Mouse (Mus musculus): Measurements from ENCODE around the gene Cbl. TPM values are rescaled to one million over a fixed set of nuclear protein-coding genes. Genes with fewer than 3 reads are reported as not detected.

The Cbl gene
- polyA plus RNA-seq, 1 experiment from 2014 or later = 16.4 TPM

- no peaks in the 10 kb centered on the region for H3K27me3 ChIP-seq (ENCODE audit: control insufficient read depth, insufficient read depth, low read length)
- DNase-seq (ENCODE audit: low spot score) (peak; percentile 83), ATAC-seq (replicated peaks; ENCODE audit: insufficient number of reproducible peaks, low FRiP score, low TSS enrichment, low read depth) (peak; percentile 81; the same call in 1 of the 2 replicates)
- no peak overlapping the region for H3K27ac ChIP-seq (replicated peaks; ENCODE audit: low read depth, low read length)
- no peaks in the 10 kb centered on the region; the same call in 1 of the 2 replicates for H3K36me3 ChIP-seq (replicated peaks; ENCODE audit: control insufficient read depth, insufficient read depth, low read depth, low read length)
- no peak overlapping the region for H3K4me3 ChIP-seq (ENCODE audit: low read depth, low read length)
- no peak overlapping the region for H3K4me2 ChIP-seq (ENCODE audit: low read depth, low read length)
- WGBS = 32% methylated on average over 24 of the region's 24 CpGs
- H3K9ac ChIP-seq (replicated peaks; ENCODE audit: low read length) = no peak overlapping the region
- no peaks in the 10 kb centered on the region; the same call in 1 of the 2 replicates for H3K4me1 ChIP-seq (ENCODE audit: control insufficient read depth, insufficient read depth, low read length)
- no peaks in the 10 kb centered on the region for H3K9me3 ChIP-seq (replicated peaks; ENCODE audit: control insufficient read depth, low read length)
Measured at GRCm38 (mm10) chr9:44093612-44094503, 140.0 kb downstream of the Cbl start.

Other genes starting within 250 kb of the Cbl start
- 1.8 and 2.4 TPM in 2 replicates for gene Thy1, start 190.7 kb downstream of the Cbl start, polyA plus RNA-seq (2014; fragmentation: Nextera tagmentation; extraction: Ambion mirVana)
- 12.7 and 13.1 TPM in 2 replicates for gene Usp2, start 167.0 kb downstream of the Cbl start, polyA plus RNA-seq (2014; fragmentation: Nextera tagmentation; extraction: Ambion mirVana)
- 0.17 and 0.32 TPM in 2 replicates for gene Mfrp, start 132.3 kb downstream of the Cbl start, polyA plus RNA-seq (2014; fragmentation: Nextera tagmentation; extraction: Ambion mirVana)
- gene C1qtnf5, start 126.8 kb downstream of the Cbl start, polyA plus RNA-seq (2014; fragmentation: Nextera tagmentation; extraction: Ambion mirVana) = 0.53 and 0.56 TPM in 2 replicates
- 0.08 TPM in 1 of 2 replicates, not detected in the other for gene Gm49380, start 120.5 kb downstream of the Cbl start, polyA plus RNA-seq (2014; fragmentation: Nextera tagmentation; extraction: Ambion mirVana)
- 59.5 and 65.9 TPM in 2 replicates for gene Rnf26, start 120.5 kb downstream of the Cbl start, polyA plus RNA-seq (2014; fragmentation: Nextera tagmentation; extraction: Ambion mirVana)
- gene Mcam, start 99.6 kb downstream of the Cbl start, polyA plus RNA-seq (2014; fragmentation: Nextera tagmentation; extraction: Ambion mirVana) = 18.3 and 20.1 TPM in 2 replicates
- not detected in 2 replicates for gene Ccdc153, start 6.6 kb upstream of the Cbl start, polyA plus RNA-seq (2014; fragmentation: Nextera tagmentation; extraction: Ambion mirVana)
- gene Pdzd3, start 17.4 kb upstream of the Cbl start, polyA plus RNA-seq (2014; fragmentation: Nextera tagmentation; extraction: Ambion mirVana) = not detected in 2 replicates
- 2.6 TPM in 2 replicates for gene Nlrx1, start 34.5 kb upstream of the Cbl start, polyA plus RNA-seq (2014; fragmentation: Nextera tagmentation; extraction: Ambion mirVana)
- gene Abcg4, start 54.6 kb upstream of the Cbl start, polyA plus RNA-seq (2014; fragmentation: Nextera tagmentation; extraction: Ambion mirVana) = 1.6 and 2.0 TPM in 2 replicates
- gene Hinfp, start 71.6 kb upstream of the Cbl start, polyA plus RNA-seq (2014; fragmentation: Nextera tagmentation; extraction: Ambion mirVana) = 17.2 and 19.6 TPM in 2 replicates
- gene C2cd2l, start 86.2 kb upstream of the Cbl start, polyA plus RNA-seq (2014; fragmentation: Nextera tagmentation; extraction: Ambion mirVana) = 5.8 and 7.5 TPM in 2 replicates
- gene Dpagt1, start 92.0 kb upstream of the Cbl start, polyA plus RNA-seq (2014; fragmentation: Nextera tagmentation; extraction: Ambion mirVana) = 51.3 and 60.6 TPM in 2 replicates
- gene H2afx, start 100.6 kb upstream of the Cbl start, polyA plus RNA-seq (2014; fragmentation: Nextera tagmentation; extraction: Ambion mirVana) = 412 and 427 TPM in 2 replicates
- 152 and 161 TPM in 2 replicates for gene Hmbs, start 110.2 kb upstream of the Cbl start, polyA plus RNA-seq (2014; fragmentation: Nextera tagmentation; extraction: Ambion mirVana)
- 27.3 and 27.6 TPM in 2 replicates for gene Vps11, start 127.6 kb upstream of the Cbl start, polyA plus RNA-seq (2014; fragmentation: Nextera tagmentation; extraction: Ambion mirVana)
- 29.2 and 31.3 TPM in 2 replicates for gene Hyou1, start 145.4 kb upstream of the Cbl start, polyA plus RNA-seq (2014; fragmentation: Nextera tagmentation; extraction: Ambion mirVana)
- 10.8 and 15.5 TPM in 2 replicates for gene Slc37a4, start 162.8 kb upstream of the Cbl start, polyA plus RNA-seq (2014; fragmentation: Nextera tagmentation; extraction: Ambion mirVana)
- 2,044 and 2,103 TPM in 2 replicates for gene Rps25, start 173.1 kb upstream of the Cbl start, polyA plus RNA-seq (2014; fragmentation: Nextera tagmentation; extraction: Ambion mirVana)
- gene Trappc4, start 173.6 kb upstream of the Cbl start, polyA plus RNA-seq (2014; fragmentation: Nextera tagmentation; extraction: Ambion mirVana) = 166 and 175 TPM in 2 replicates
- gene Ccdc84, start 184.5 kb upstream of the Cbl start, polyA plus RNA-seq (2014; fragmentation: Nextera tagmentation; extraction: Ambion mirVana) = 20.3 and 27.6 TPM in 2 replicates
- gene Foxr1, start 207.1 kb upstream of the Cbl start, polyA plus RNA-seq (2014; fragmentation: Nextera tagmentation; extraction: Ambion mirVana) = not detected in 2 replicates
- gene Upk2, start 220.9 kb upstream of the Cbl start, polyA plus RNA-seq (2014; fragmentation: Nextera tagmentation; extraction: Ambion mirVana) = 0.59 and 1.3 TPM in 2 replicates
- 10.3 and 11.8 TPM in 2 replicates for gene Bcl9l, start 248.8 kb upstream of the Cbl start, polyA plus RNA-seq (2014; fragmentation: Nextera tagmentation; extraction: Ambion mirVana)

Data from embryonic facial prominence, embryonic 11.5 days (tissue).